Mouse (Mus musculus) neutrophil, adult 83 days (primary cell): ENCODE measurements around the gene Gm13276. TPM values are rescaled to one million over a fixed set of nuclear protein-coding genes. Genes with fewer than 3 reads are reported as not detected.

Source experiments
- total RNA-seq, 2 experiments: library from RNA; stranded (reverse); gene quantifications; one replicate each; pipeline ENCODE4 v1.2.4; 2023

Gm13276 gene
- total RNA-seq, 2 experiments from 2014 or later: not detected

Other genes starting within 250 kb of the Gm13276 start
- gene Ifna15, start 227.5 kb upstream of the Gm13276 start, total RNA-seq: not detected
- not detected for gene Ifna14, start 213.9 kb upstream of the Gm13276 start, total RNA-seq
- not detected for gene Ifna9, start 193.3 kb upstream of the Gm13276 start, total RNA-seq
- gene Ifna12, start 182.3 kb upstream of the Gm13276 start, total RNA-seq: not detected
- not detected for gene C87499, start 151.3 kb upstream of the Gm13276 start, total RNA-seq
- not detected for gene Ifna13, start 141.2 kb upstream of the Gm13276 start, total RNA-seq
- gene Ifna16, start 108.8 kb upstream of the Gm13276 start, total RNA-seq: not detected
- gene Ifna2, start 101.8 kb upstream of the Gm13276 start, total RNA-seq: not detected
- gene Ifnab, start 94.3 kb upstream of the Gm13276 start, total RNA-seq: not detected
- gene Gm26566, start 63.9 kb upstream of the Gm13276 start, total RNA-seq: under 1 TPM in 1 of 2 experiments, not detected in 1; 0.40 TPM
- 10 to 100 TPM; 51.0 to 52.2 TPM for gene Klhl9, start 63.2 kb upstream of the Gm13276 start, total RNA-seq
- not detected for gene Gm13271, start 30.8 kb upstream of the Gm13276 start, total RNA-seq
- gene Gm13283, start 25.6 kb upstream of the Gm13276 start, total RNA-seq: not detected
- not detected for gene Gm13290, start 11.9 kb upstream of the Gm13276 start, total RNA-seq
- not detected for gene Gm13289, start 8.8 kb upstream of the Gm13276 start, total RNA-seq
- not detected for gene Gm13272, start 5.9 kb upstream of the Gm13276 start, total RNA-seq
- gene Ifnz, start 3.6 kb upstream of the Gm13276 start, total RNA-seq: under 1 TPM in 1 of 2 experiments, not detected in 1; 0.70 TPM
- not detected for gene Gm13277, start 2.9 kb downstream of the Gm13276 start, total RNA-seq
- not detected for gene Gm13278, start 5.8 kb downstream of the Gm13276 start, total RNA-seq
- not detected for gene Gm13275, start 8.8 kb downstream of the Gm13276 start, total RNA-seq
- not detected for gene Gm13279, start 11.7 kb downstream of the Gm13276 start, total RNA-seq
- gene Gm13285, start 14.0 kb downstream of the Gm13276 start, total RNA-seq: under 1 TPM in 1 of 2 experiments, not detected in 1; 0.29 TPM
- gene Gm13287, start 17.5 kb downstream of the Gm13276 start, total RNA-seq: not detected
- gene Gm13288, start 19.8 kb downstream of the Gm13276 start, total RNA-seq: not detected
- gene Ifna7, start 30.5 kb downstream of the Gm13276 start, total RNA-seq: not detected
- gene Ifna11, start 34.2 kb downstream of the Gm13276 start, total RNA-seq: not detected
- gene Ifna6, start 41.7 kb downstream of the Gm13276 start, total RNA-seq: not detected
- gene Ifna5, start 49.8 kb downstream of the Gm13276 start, total RNA-seq: not detected
- not detected for gene Ifna4, start 56.2 kb downstream of the Gm13276 start, total RNA-seq
- not detected for gene Ifna1, start 64.4 kb downstream of the Gm13276 start, total RNA-seq
- not detected for gene Ifne, start 94.5 kb downstream of the Gm13276 start, total RNA-seq